Mouse (Mus musculus) brain, embryonic 14.5 days (tissue): ENCODE results near the gene Lrrc74a.

Experiments used
- CTCF ChIP-seq: fragments of 200-500 bp; IDR thresholded peaks from 2 replicates; pipeline ENCODE4 v1.5.1; 2012; ENCODE audit warnings: inconsistent platforms, mild to moderate bottlenecking, moderate library complexity, borderline replicate concordance; ENCODE audit not compliant: insufficient read depth, insufficient read length; ENCODE audit errors: extremely low read depth
- POLR2A ChIP-seq: fragments of 200-500 bp; IDR thresholded peaks from 2 replicates; pipeline ENCODE4 v1.6.1; 2012; ENCODE audit warnings: mild to moderate bottlenecking, inconsistent platforms, borderline replicate concordance; ENCODE audit not compliant: poor library complexity, insufficient read depth, insufficient read length, severe bottlenecking; ENCODE audit errors: extremely low read depth

DNA sequence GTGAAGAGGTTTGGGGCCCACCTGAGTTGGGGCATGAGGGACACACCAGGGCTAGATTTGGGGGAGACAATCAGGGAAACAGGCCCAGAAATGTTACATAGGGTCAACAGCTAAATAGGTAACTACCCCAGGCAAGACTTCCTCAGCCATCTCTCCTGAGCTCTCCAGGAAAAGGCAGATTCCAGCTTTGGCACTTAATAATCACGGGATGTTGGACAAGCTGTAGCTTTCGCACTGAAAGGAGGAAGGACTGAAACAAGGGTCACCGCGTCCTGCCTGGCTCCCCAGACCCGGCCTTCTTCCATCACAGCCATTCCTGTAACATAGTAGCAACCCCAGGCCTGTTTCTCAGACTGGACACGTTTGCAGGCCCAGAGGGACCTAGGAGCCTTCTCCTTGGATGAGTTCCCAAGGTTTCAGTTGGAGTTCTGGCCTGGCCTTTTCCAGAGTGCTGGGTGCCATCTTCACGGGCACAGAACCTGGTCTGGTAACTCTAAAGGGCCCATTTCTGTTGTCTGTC lies 42.2 kb downstream of the Lrrc74a start:
- no peak for TF ChIP-seq POLR2A
- TF ChIP-seq CTCF = no peak
